Mouse (Mus musculus) liver, embryonic 16.5 days (tissue): ENCODE data around the gene Ttc17. TPM values are rescaled to one million over a fixed set of nuclear protein-coding genes. Genes with fewer than 3 reads are reported as not detected.

Experiments used
- ATAC-seq: fragments of 200-750 bp; cut with Nextera tagmentation; 2 replicates; pipeline ENCODE4 v1.8.0; 2017; ENCODE audit warnings: low read depth, mild to moderate bottlenecking, moderate number of reproducible peaks, moderate library complexity
- H3K27ac ChIP-seq: fragments of 300-500 bp; sonication (generic); 2 replicates; pipeline ENCODE4 v1.5.1; 2014; ENCODE audit warnings: mild to moderate bottlenecking, low read length
- H3K27me3 ChIP-seq: fragments of 300-500 bp; sonication (generic); 2 replicates; pipeline ENCODE4 v1.6.1; 2014; ENCODE audit warnings: low read depth, low read length, mixed read lengths; ENCODE audit not compliant: control insufficient read depth, insufficient read depth
- H3K36me3 ChIP-seq: fragments of 300-500 bp; sonication (generic); 2 replicates; pipeline ENCODE4 v1.6.1; 2014; ENCODE audit warnings: mild to moderate bottlenecking; ENCODE audit not compliant: control insufficient read depth, insufficient read depth
- H3K4me1 ChIP-seq: fragments of 300-500 bp; sonication (generic); 2 replicates; pipeline ENCODE4 v1.6.1; 2014; ENCODE audit warnings: low read depth, low read length, mixed read lengths; ENCODE audit not compliant: control insufficient read depth
- H3K4me2 ChIP-seq: fragments of 300-500 bp; sonication (generic); 2 replicates; pipeline ENCODE4 v1.6.1; 2014; ENCODE audit warnings: low read depth, low read length, mixed read lengths
- H3K4me3 ChIP-seq: fragments of 300-500 bp; sonication (generic); 2 replicates; pipeline ENCODE4 v1.5.1; 2014; ENCODE audit warnings: low read depth, mild to moderate bottlenecking, low read length
- H3K9ac ChIP-seq: fragments of 300-500 bp; sonication (generic); 2 replicates; pipeline ENCODE4 v1.6.1; 2014; ENCODE audit warnings: low read depth, low read length
- H3K9me3 ChIP-seq: fragments of 300-500 bp; sonication (generic); replicated peaks from 2 replicates; pipeline ENCODE4 v1.6.1; 2016; ENCODE audit warnings: low read length; ENCODE audit not compliant: control insufficient read depth
- WGBS: fragments of 180-500 bp; shearing (Covaris S2); extraction: QIAGEN DNeasy Blood & Tissue Kit; methylation state at CpG from one replicate; pipeline ENCODE4 v1.1.7; 2014; ENCODE audit not compliant: insufficient replicate concordance; 5-methylcytosine and 5-hydroxymethylcytosine counted together
- polyA plus RNA-seq: library from polyadenylated mRNA; unstranded; fragments of >200 nt; fragmentation: Nextera tagmentation; extraction: Ambion mirVana; gene quantifications from 2 replicates; pipeline ENCODE4 v1.2.1, GENCODE M21; 2015

Ttc17 gene
- 7.1 and 7.6 TPM in 2 replicates for polyA plus RNA-seq

DNA sequence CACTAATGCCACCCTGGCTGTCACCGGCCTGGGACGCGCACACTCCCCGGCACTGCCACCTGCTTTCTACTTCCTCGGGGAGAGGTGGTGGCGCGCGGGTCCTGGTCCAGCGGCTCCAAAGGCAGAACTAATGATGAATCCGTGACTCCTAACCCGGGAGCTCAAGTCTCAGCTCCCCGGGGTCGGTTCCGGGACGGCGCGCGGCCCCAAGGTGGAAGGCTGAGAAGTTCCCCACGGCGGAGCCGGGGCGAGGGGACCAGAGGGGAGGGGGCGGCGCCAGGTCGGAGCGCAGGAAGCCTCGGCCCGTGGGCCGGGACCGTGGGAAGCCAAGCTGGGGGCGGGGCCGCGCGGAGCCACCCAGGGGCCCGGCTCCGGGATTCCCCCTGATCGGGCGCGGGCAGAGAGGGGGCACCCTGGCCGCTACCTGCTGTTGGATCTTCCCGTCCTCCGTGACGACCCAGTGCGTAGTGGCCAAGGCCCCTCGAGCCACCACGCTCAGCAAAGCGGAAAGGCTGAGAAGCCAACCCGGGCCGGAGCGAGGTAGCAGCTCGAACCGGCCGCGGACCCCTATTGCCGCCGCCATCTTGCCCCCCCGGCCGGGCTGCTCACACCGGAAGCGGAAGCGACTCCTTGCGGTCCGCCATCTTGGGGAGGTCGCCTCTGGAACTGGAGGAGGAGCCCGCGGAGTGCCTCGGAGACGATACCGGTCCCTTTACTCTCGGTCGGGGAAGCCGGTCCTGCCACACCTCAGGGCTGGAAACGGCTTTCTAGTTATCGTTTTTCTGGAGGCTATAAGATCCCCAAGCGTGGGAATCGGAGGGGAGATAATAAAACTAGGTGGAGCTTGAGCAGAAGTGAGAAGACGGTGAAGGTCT lies at the start of gene Ttc17:
Gene Ttc17 (minus strand): TSS at position 607 of the 875 bp plus-strand sequence.
- Histone ChIP-seq H3K4me1 (peaks cover 24% of the 10 kb centered on the region), H3K9me3 (no peaks in the 10 kb centered on the region), H3K36me3 (peaks cover 9% of the 10 kb centered on the region), H3K4me3 (peak within 1 kb of the TSS; percentile 75), H3K4me2 (peak within 1 kb of the TSS; percentile 93), H3K9ac (peak within 1 kb of the TSS; percentile 90), H3K27me3 (no peaks in the 10 kb centered on the region), H3K27ac (peak within 1 kb of the TSS; percentile 85)
- under 1% methylated on average over 60 of the region's 77 CpGs for WGBS
- peak; percentile 98 for ATAC-seq

GRCm38 (mm10) chr2:94449643-94450042 lies 43.2 kb upstream of the Ttc17 start:
- no peaks in the 10 kb centered on the region for H3K36me3 ChIP-seq
- 71% methylated on average over 8 of the region's 8 CpGs for WGBS
- H3K9ac ChIP-seq, result no peak overlapping the region
- no peaks in the 10 kb centered on the region for H3K9me3 ChIP-seq
- H3K4me2 ChIP-seq, result no peak overlapping the region
- no peak for ATAC-seq
- H3K27ac ChIP-seq, result no peak overlapping the region
- no peaks in the 10 kb centered on the region for H3K4me1 ChIP-seq
- no peak overlapping the region for H3K4me3 ChIP-seq
- no peaks in the 10 kb centered on the region for H3K27me3 ChIP-seq

DNA sequence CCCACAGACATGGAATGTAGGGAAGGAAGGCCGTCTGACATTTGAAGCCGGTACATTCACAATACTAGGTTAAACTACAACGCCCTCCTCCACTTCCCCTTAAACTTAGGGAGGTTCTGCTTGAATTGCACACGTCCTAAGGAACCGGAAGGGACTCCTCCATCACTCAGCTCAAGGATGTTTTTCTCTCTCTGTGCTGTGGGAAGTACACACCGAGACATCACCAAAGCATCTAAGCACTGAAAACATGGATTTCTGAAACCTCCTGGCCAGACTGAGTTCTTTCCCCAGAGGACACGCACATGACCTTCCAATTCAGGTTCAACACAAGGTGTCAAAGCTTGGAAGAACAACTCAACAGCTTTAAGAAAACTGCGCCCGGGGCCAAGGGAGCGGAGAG lies 30.5 kb upstream of the Ttc17 start:
- under 1% methylated on average over 10 of the region's 10 CpGs for WGBS

DNA sequence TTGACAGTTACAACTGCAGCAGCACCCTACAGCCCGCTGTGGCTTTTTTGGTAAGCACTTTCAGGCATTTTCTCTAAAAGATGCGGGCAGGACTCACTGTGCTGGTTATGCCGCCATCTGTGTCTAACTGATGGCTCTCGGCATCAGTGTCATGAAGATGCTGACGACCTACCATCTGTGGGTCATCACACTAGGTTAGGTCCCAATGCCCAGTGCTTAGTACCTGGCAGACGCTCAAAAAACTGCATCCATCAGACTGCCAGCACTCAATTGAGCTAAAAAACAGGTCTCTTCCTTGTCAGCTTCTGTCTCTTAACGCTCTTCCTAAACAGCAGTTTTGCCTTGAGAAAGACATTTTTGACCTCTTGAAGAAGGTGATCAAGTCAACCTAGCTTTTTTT lies 29.0 kb upstream of the Ttc17 start:
- H3K36me3 ChIP-seq, result no peaks in the 10 kb centered on the region; the same call in 1 of the 2 replicates
- H3K4me1 ChIP-seq, result peaks cover 45% of the 10 kb centered on the region
- 0 out of 2 replicates have a peak overlapping the region, but pooled peaks have one; percentile 7 for H3K27ac ChIP-seq
- H3K27me3 ChIP-seq, result no peaks in the 10 kb centered on the region
- ATAC-seq, result no peak
- H3K9ac ChIP-seq, result no peak overlapping the region
- 76% methylated on average over 7 of the region's 7 CpGs for WGBS
- H3K4me3 ChIP-seq, result no peak overlapping the region
- H3K4me2 ChIP-seq, result no peak overlapping the region
- no peaks in the 10 kb centered on the region for H3K9me3 ChIP-seq

More for the DNA sequence above, 30.5 kb upstream of the Ttc17 start:
- Histone ChIP-seq H3K9me3 (no peaks in the 10 kb centered on the region), H3K9ac (peak overlapping the region; percentile 96), H3K4me3 (peak overlapping the region; percentile 98), H3K4me2 (peak overlapping the region; percentile 84), H3K27ac (peak overlapping the region; percentile 87), H3K4me1 (peaks cover 41% of the 10 kb centered on the region), H3K36me3 (no peaks in the 10 kb centered on the region), H3K27me3 (no peaks in the 10 kb centered on the region)
- ATAC-seq, result no peak

DNA sequence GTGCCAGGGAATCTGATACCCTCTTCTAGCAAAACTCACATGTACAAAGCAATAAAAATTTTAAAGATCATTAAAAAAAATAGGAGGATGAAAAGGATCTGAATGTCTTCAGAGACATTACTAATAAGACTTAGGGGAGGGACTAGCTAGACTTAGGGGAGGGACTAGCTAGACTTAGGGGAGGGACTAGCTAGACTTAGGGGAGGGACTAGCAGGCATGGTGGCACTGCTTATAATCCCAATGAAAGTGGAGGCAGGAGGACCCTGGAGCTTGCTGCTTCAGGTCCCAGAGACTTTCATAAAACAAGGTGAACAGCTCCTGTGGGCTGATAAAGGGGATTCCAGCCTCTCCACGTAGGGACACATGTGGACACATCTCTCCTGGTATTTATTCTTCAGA lies 28.3 kb upstream of the Ttc17 start:
- Histone ChIP-seq H3K4me3 (no peak overlapping the region; the same call in 1 of the 2 replicates), H3K9ac (no peak overlapping the region), H3K27ac (no peak overlapping the region), H3K27me3 (no peaks in the 10 kb centered on the region), H3K4me2 (no peak overlapping the region), H3K9me3 (no peaks in the 10 kb centered on the region), H3K36me3 (no peaks in the 10 kb centered on the region; the same call in 1 of the 2 replicates), H3K4me1 (peaks cover 45% of the 10 kb centered on the region)
- WGBS, result 50% methylated on average over 1 of the region's 1 CpGs
- no peak for ATAC-seq

- WGBS, result 28% methylated on average over 2 of the region's 2 CpGs
- H3K27ac ChIP-seq, result no peak overlapping the region
- no peak overlapping the region for H3K4me3 ChIP-seq
- no peaks in the 10 kb centered on the region for H3K9me3 ChIP-seq
- no peak overlapping the region for H3K4me2 ChIP-seq
- H3K36me3 ChIP-seq, result peaks cover 2% of the 10 kb centered on the region
- H3K9ac ChIP-seq, result no peak overlapping the region
- peaks cover 41% of the 10 kb centered on the region for H3K4me1 ChIP-seq
- ATAC-seq, result peak; percentile 22; the same call in 1 of the 2 replicates
- H3K27me3 ChIP-seq, result no peaks in the 10 kb centered on the region
These were observed 25.7 kb upstream of the Ttc17 start for GRCm38 (mm10) chr2:94432214-94432613.

DNA sequence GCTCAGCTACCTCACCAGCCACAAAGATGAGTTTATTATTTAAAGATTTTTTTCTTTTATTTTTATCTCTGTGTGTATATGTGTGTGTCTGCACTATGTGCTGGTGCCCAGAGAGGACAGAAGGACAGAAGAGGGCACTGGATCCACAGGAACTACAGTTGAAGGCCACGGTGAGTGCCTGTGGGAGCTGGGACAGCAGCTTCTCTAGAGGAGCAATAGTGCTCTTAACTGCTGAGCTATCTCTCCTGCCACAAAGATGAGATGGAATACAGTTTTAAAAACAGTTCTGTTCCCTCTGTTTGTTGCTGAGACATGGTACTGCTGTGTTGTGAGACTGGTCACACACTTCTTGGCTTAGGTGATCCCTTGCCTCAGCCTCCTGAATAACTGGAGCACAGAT lies 22.0 kb upstream of the Ttc17 start:
- Histone ChIP-seq H3K27me3 (no peaks in the 10 kb centered on the region), H3K4me3 (no peak overlapping the region), H3K27ac (no peak overlapping the region), H3K4me1 (peaks cover 16% of the 10 kb centered on the region), H3K9ac (no peak overlapping the region), H3K4me2 (no peak overlapping the region), H3K36me3 (peaks cover 19% of the 10 kb centered on the region), H3K9me3 (no peaks in the 10 kb centered on the region)
- ATAC-seq, result no peak
- WGBS, result 89% methylated on average over 1 of the region's 1 CpGs

- no peak for ATAC-seq
- H3K27ac ChIP-seq, result peak overlapping the region; percentile 85; the same call in 1 of the 2 replicates
- WGBS, result 17% methylated on average over 3 of the region's 3 CpGs
These were observed 952 bp upstream of the Ttc17 start for GRCm38 (mm10) chr2:94407441-94407840.

GRCm38 (mm10) chr2:94407021-94407420 lies 532 bp upstream of the Ttc17 start:
- ATAC-seq, result no peak
- Histone ChIP-seq H3K27ac (peak overlapping the region; percentile 85), H3K9me3 (no peaks in the 10 kb centered on the region), H3K36me3 (peaks cover 11% of the 10 kb centered on the region), H3K27me3 (no peaks in the 10 kb centered on the region), H3K4me2 (peak overlapping the region; percentile 93), H3K9ac (peak overlapping the region; percentile 90), H3K4me3 (peak overlapping the region; percentile 75), H3K4me1 (peaks cover 24% of the 10 kb centered on the region)
- 1% methylated on average over 13 of the region's 13 CpGs for WGBS

More at GRCm38 (mm10) chr2:94407441-94407840, 952 bp upstream of the Ttc17 start:
- H3K4me3 ChIP-seq, result peak overlapping the region; percentile 75
- H3K27me3 ChIP-seq, result no peaks in the 10 kb centered on the region
- H3K4me1 ChIP-seq, result peaks cover 24% of the 10 kb centered on the region
- peak overlapping the region; percentile 90 for H3K9ac ChIP-seq
- H3K9me3 ChIP-seq, result no peaks in the 10 kb centered on the region
- H3K4me2 ChIP-seq, result peak overlapping the region; percentile 93
- H3K36me3 ChIP-seq, result peaks cover 13% of the 10 kb centered on the region
